Mouse (Mus musculus): ENCODE results near the gene Tmem234.

GRCm38 (mm10) chr4:129654770-129655169 lies 54.3 kb downstream of the Tmem234 start:
- TF ChIP-seq CTCF (IDR thresholded peaks at IDR 0.05; ENCODE audit: low read depth, low read length) (no peak), GATA1 (IDR thresholded peaks at IDR 0.05; ENCODE audit: borderline replicate concordance, low read length) (no peak)

Measured in G1E (cell line).